ENCODE assay signal across 8 mouse cellular contexts in genomic region chr4:152038225-152038984, GRCm38 (mm10). TPM values are rescaled to one million over a fixed set of nuclear protein-coding genes. Genes with fewer than 3 reads are reported as not detected.
DNase-seq lines count a peak whose midpoint lies in the region; ATAC-seq and TF ChIP-seq lines count a peak whose summit lies in the region.

TSS of gene Tas1r1 (minus strand) at chr4:152038568.

- ATAC-seq in heart, embryonic 16.5 days (replicated peaks; ENCODE audit: extremely low read depth, insufficient read depth, low FRiP score) = 0 out of 2 replicates have a peak, but pooled peaks have one; percentile 11
- no peak for ATAC-seq in liver, embryonic 15.5 days (ENCODE audit: insufficient read depth)

- no peaks in the 10 kb centered on the region for H3K27me3 ChIP-seq in heart, embryonic 16.5 days (ENCODE audit: control insufficient read depth, insufficient read depth, low read length)
- no peaks in the 10 kb centered on the region for H3K27me3 ChIP-seq in ES-Bruce4 (ENCODE audit: control insufficient read depth, insufficient read depth, low read length, poor library complexity, severe bottlenecking)
- peaks cover 6% of the 10 kb centered on the region; the same call in 1 of the 2 replicates for H3K27me3 ChIP-seq in liver, embryonic 15.5 days

- TF ChIP-seq CTCF in ES-Bruce4 (IDR thresholded peaks at IDR 0.05; ENCODE audit: low read depth, low read length) = no peak

- peaks cover 21% of the 10 kb centered on the region for H3K36me3 ChIP-seq in heart, embryonic 16.5 days (ENCODE audit: control insufficient read depth, insufficient read depth)
- peaks cover 17% of the 10 kb centered on the region for H3K36me3 ChIP-seq in ES-Bruce4 (ENCODE audit: control insufficient read depth, insufficient read depth, low read length, poor library complexity, severe bottlenecking)
- peaks cover 26% of the 10 kb centered on the region for H3K36me3 ChIP-seq in liver, embryonic 15.5 days (replicated peaks)

- intact Hi-C loops in heart, postnatal 10 days (cut with DNase I) = loop anchor here (2.0 kb wide), 1 partner anchor 58 kb away; no protein-coding TSS in a partner anchor

- TF ChIP-seq POLR2A in ES-Bruce4 (IDR thresholded peaks at IDR 0.05; ENCODE audit: insufficient read depth, low read length) = no peak

- H3K4me2 ChIP-seq in heart, embryonic 16.5 days (ENCODE audit: low read depth, low read length) = peak within 1 kb of the TSS; percentile 88
- peak within 1 kb of the TSS; percentile 97 for H3K4me2 ChIP-seq in liver, embryonic 15.5 days

- H3K9me3 ChIP-seq in heart, embryonic 16.5 days (replicated peaks; ENCODE audit: control insufficient read depth, low read length) = no peaks in the 10 kb centered on the region
- H3K9me3 ChIP-seq in ES-Bruce4 (replicated peaks; ENCODE audit: control insufficient read depth, insufficient read depth, low read length, poor library complexity, severe bottlenecking) = no peaks in the 10 kb centered on the region
- no peaks in the 10 kb centered on the region for H3K9me3 ChIP-seq in liver, embryonic 15.5 days (replicated peaks)

- TF ChIP-seq EP300 in ES-Bruce4 (IDR thresholded peaks at IDR 0.05; ENCODE audit: insufficient read depth, low read depth, low read length) = no peak

- H3K9ac ChIP-seq in heart, embryonic 16.5 days (ENCODE audit: low read length) = peak within 1 kb of the TSS; percentile 84
- peak within 1 kb of the TSS; percentile 92 for H3K9ac ChIP-seq in ES-Bruce4 (ENCODE audit: low read depth, poor library complexity, severe bottlenecking)
- H3K9ac ChIP-seq in liver, embryonic 15.5 days = peak within 1 kb of the TSS; percentile 85

- WGBS in heart, embryonic 16.5 days = 38% methylated on average over 10 of the region's 10 CpGs
- WGBS in liver, embryonic 15.5 days (ENCODE audit: insufficient replicate concordance) = 34% methylated on average over 10 of the region's 10 CpGs

- H3K4me3 ChIP-seq in heart, embryonic 16.5 days (ENCODE audit: low read length) = peak within 1 kb of the TSS; percentile 77
- peak within 1 kb of the TSS; percentile 92 for H3K4me3 ChIP-seq in ES-Bruce4 (ENCODE audit: low read depth, low read length)
- peak within 1 kb of the TSS; percentile 97 for H3K4me3 ChIP-seq in liver, embryonic 15.5 days (replicated peaks)

- peaks cover 14% of the 10 kb centered on the region for H3K4me1 ChIP-seq in heart, embryonic 16.5 days (ENCODE audit: control insufficient read depth, insufficient read depth, low read length)
- peaks cover 7% of the 10 kb centered on the region for H3K4me1 ChIP-seq in ES-Bruce4 (ENCODE audit: control insufficient read depth, insufficient read depth, low read length)
- peaks cover 35% of the 10 kb centered on the region for H3K4me1 ChIP-seq in liver, embryonic 15.5 days (replicated peaks)

- H3K27ac ChIP-seq in heart, embryonic 16.5 days (ENCODE audit: low read length) = peak within 1 kb of the TSS; percentile 33; the same call in 1 of the 2 replicates
- peak within 1 kb of the TSS; percentile 63 for H3K27ac ChIP-seq in ES-Bruce4 (ENCODE audit: insufficient read depth, low read length)
- peak within 1 kb of the TSS; percentile 61 for H3K27ac ChIP-seq in liver, embryonic 15.5 days (replicated peaks)

- DNase-seq in heart, postnatal 10 days = no peak
- DNase-seq in gastrocnemius, postnatal 10 days = peak; percentile 36
- DNase-seq in urinary bladder, adult 2 months (ENCODE audit: low spot score) = no peak
- no peak for DNase-seq in adrenal gland, postnatal 25 days
- DNase-seq in lung, postnatal 10 days = no peak

RNA-seq across cellular contexts. Expression of gene Tas1r1, which starts in this region (rescaled TPM):
- polyA plus RNA-seq in heart, embryonic 16.5 days (2015; fragmentation: Nextera tagmentation; extraction: Ambion mirVana) = 0.29 and 0.39 TPM in 2 replicates
- total RNA-seq in heart, postnatal 10 days (2021) = under 1 TPM; 0.10 to 0.17 TPM
- polyA plus RNA-seq in ES-Bruce4 (2011; ENCODE audit: insufficient read depth, insufficient read length, low read depth, missing spikeins) = 0.38 and 0.55 TPM in 2 replicates
- total RNA-seq in gastrocnemius, postnatal 10 days (2021) = 1 to 10 TPM; 1.1 to 1.3 TPM
- 0.07 and 0.13 TPM in 2 replicates for polyA plus RNA-seq in liver, embryonic 15.5 days (2015; fragmentation: Nextera tagmentation; extraction: Ambion mirVana)
- polyA plus RNA-seq in urinary bladder, adult 2 months (2012; rRNA removed) = 0.04 and 0.10 TPM in 2 replicates
- total RNA-seq in adrenal gland, postnatal 25 days (2021) = 0.09 TPM in 1 of 2 replicates, not detected in the other

Comparison
In these comparisons a context has a peak if more than half of its experiments do, and no peak if none do; other contexts are left out.
1. Peak in ATAC-seq, H3K4me3 ChIP-seq, H3K27ac ChIP-seq, H3K9ac ChIP-seq and H3K4me2 ChIP-seq in heart, embryonic 16.5 days; RNA of the gene not detected or under 1 TPM.